Mouse (Mus musculus) neural tube, embryonic 10.5 days (tissue): ENCODE data around the gene Cyb5d1.

Experiments
- DNase-seq: peaks from one replicate; pipeline ENCODE4 v3.0.0-alpha.2; 2017; ENCODE audit warnings: low spot score; ENCODE audit errors: extremely low spot score

Cyb5d1 gene

GRCm38 (mm10) chr11:69364376-69364775 is 31.1 kb downstream of the Cyb5d1 start:
- no peak for DNase-seq

GRCm38 (mm10) chr11:69362479-69362878 is 33.0 kb downstream of the Cyb5d1 start:
- DNase-seq, result no peak

GRCm38 (mm10) chr11:69362021-69362420 is 33.4 kb downstream of the Cyb5d1 start:
- no peak for DNase-seq

GRCm38 (mm10) chr11:69357690-69358089 is 37.7 kb downstream of the Cyb5d1 start:
- no peak for DNase-seq

DNA sequence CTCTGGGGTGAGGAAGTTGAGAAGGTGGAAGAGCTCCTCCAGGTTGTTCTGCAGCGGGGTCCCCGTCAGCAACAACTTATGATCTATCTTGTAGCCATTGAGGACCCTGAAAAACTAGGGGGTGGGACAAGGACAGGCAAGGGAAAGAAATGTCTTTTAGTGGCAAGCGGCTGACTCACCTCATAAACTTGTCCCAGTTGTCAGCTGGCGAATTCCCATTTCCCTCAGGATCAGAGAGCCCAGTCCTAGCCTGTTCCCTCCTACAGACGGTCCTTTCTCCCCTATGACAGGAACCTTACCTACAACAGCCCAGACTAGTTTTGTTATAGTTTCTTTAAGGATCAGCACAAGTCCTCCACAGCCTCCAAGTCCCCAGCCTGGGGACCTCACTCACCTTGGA is 38.9 kb downstream of the Cyb5d1 start:
- DNase-seq, result no peak

GRCm38 (mm10) chr11:69346441-69346840 is 49.0 kb downstream of the Cyb5d1 start:
- DNase-seq, result no peak
